Mouse (Mus musculus) bone marrow macrophage, adult 2 months (primary cell): ENCODE measurements at regions not wholly inside any gene's neighbourhood (a gene's known extent, or its start where the extent isn't known, plus 50 kb on each side); places are given as distances from the start of the nearest gene placed in this dataset.

Experiments used
- CTCF ChIP-seq: IDR thresholded peaks from 2 replicates; pipeline ENCODE4 v1.5.1; 2012; ENCODE audit warnings: low read depth, mild to moderate bottlenecking, low read length, moderate library complexity
- POLR2A ChIP-seq: IDR thresholded peaks from 2 replicates; pipeline ENCODE4 v1.6.1; 2012; ENCODE audit warnings: mild to moderate bottlenecking, low read depth, low read length, borderline replicate concordance

- TF ChIP-seq CTCF, result no peak
- TF ChIP-seq POLR2A, result no peak
These were observed 163.0 kb downstream of the Twistnb start for GRCm38 (mm10) chr12:33592431-33592911.
